Mouse (Mus musculus): Measurements from ENCODE around the gene Aldh4a1.

Aldh4a1 gene

GRCm38 (mm10) chr4:139661897-139662296 is 39.2 kb downstream of the Aldh4a1 start:
- in situ Hi-C loops (cut with MboI, MseI), result no loop called here

GRCm38 (mm10) chr4:139667632-139668031 is 45.0 kb downstream of the Aldh4a1 start:
- in situ Hi-C loops (cut with MboI, MseI), result no loop called here

DNA sequence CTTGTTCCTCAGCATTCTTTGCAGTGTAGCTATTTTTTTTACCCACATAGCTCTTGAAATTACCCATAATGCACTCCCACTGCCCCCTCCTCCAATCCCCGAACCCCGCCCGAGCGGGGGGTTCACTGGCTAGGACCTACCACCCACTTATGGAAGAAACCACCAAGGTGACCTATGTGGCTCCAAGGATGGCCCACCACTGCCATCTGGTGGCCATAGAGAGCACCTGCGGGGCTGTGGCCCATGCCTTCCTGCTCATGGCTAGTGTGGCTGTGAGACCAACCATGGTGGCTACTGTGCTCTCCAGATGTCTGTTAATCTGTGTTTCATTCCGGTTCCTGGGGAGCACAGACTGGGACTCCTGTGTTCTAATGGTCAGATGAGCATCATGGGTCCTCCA is 47.2 kb downstream of the Aldh4a1 start:
- in situ Hi-C loops (cut with MboI, MseI), result no loop called here

GRCm38 (mm10) chr4:139675696-139676095 is 53.0 kb downstream of the Aldh4a1 start:
- in situ Hi-C loops (cut with MboI, MseI), result no loop called here

DNA sequence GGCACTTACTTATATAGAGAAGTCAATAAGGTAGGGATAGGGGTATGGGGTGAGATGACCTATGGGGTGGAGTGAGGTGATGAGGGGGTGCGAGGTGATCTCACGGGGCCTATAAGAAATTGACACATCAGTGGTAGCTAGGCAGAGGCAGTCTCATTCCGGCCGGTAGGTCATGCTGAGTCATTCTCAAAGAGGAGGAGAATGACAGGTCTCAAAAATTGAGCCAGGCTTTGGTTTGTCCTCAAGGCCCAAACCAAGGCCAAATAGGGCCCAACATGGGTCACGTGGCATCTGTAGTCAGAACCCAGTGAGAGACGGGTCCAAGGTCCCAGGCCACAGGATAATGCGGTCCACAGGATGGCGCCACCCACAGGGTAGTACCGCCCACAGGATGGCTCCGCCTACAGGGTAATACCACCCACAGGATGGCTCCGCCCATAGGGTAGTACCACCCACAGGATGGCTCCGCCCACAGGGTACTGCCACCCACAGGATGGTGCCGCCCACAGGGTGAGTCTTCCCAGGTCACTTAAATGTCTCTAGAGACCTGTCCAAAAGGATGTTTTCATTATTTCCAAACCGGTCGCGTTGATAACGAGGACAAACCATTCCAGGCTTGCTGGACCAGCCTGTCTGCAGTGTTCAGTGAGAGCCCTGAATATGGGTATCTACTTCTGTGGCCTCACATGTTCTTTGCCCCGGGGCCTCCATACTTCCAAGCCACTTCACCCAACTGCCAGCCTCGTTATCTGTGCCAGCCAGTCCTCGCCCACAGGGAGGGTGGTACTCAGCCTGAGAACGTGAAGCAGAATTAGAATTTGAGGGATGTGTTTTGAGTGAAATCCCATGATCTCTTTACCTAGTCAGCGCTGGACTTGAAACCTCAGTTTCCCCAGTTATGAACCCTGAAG is 61.3 kb downstream of the Aldh4a1 start:
- in situ Hi-C loops (cut with MboI, MseI), result no loop called here

DNA sequence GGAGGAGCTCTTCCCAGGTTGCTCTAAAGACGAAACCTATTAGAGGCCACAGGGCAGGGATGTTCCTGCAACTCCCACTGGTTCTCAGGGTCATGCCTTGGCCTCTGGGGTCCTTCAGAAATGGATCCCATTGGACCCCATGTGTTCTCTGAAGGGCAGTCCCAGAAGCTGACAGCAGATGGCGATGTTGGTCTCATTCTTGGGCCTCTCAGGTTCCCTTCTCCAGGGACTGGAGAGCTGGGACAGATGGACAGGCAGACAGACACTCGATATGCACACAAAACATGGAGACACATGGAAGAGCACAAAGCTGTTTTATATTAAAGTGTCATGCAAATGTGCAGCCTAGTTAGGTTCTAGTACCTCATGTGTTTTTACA is 62.0 kb downstream of the Aldh4a1 start:
- in situ Hi-C loops (cut with MboI, MseI), result no loop called here

GRCm38 (mm10) chr4:139688058-139688457 is 65.4 kb downstream of the Aldh4a1 start:
- in situ Hi-C loops (cut with MboI, MseI), result no loop called here

GRCm38 (mm10) chr4:139689627-139690269 is 67.1 kb downstream of the Aldh4a1 start:
- in situ Hi-C loops (cut with MboI, MseI), result loop anchor here (10.0 kb wide), 1 partner anchor 165 kb away; no protein-coding TSS in a partner anchor

- in situ Hi-C loops (cut with MboI, MseI), result loop anchor here (10.0 kb wide), 1 partner anchor 161 kb away; no protein-coding TSS in a partner anchor
These were observed 70.6 kb downstream of the Aldh4a1 start for GRCm38 (mm10) chr4:139693315-139693714.

DNA sequence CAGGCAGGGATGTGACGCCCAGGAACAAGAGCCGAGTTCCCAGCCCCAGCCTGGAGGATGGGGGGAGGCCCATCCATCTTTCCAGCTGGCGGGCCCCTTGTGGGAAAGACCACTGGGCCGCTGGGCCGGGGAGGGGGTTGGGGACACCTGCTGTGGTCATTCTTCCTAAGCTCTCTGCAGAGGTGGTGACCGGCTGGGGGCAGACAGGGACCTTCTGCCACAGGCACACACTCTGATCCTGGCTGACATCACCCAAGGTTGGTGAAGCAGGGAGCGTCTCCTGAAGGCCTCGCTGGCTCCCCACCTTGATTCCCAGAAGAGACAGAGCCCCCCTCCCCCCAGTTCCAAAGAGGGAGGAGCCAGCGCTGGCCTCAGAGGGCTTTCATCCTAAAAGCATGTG is 75.1 kb downstream of the Aldh4a1 start:
- in situ Hi-C loops (cut with MboI, MseI), result loop anchor here (10.0 kb wide), 1 partner anchor 157 kb away; no protein-coding TSS in a partner anchor

DNA sequence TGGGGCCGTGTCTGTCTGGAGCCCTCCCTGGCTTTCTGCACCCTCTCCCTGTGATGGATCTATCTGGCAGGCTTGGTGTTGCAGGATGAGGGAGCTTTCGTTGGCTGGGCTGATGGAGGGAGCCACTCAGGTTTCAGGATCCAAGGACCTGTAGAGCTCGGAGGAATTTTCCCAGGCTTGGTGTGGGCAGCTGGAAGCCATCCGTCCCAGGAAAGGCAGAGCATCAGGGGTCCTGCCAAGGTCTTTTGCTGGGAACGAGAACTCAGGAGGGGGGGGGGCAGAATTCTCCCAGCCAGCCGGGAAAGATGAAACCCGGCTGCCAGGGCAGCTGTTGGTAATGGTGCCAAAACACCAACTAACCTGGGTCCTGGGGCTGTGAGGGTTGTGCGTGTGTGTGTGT is 75.9 kb downstream of the Aldh4a1 start:
- in situ Hi-C loops (cut with MboI, MseI), result loop anchor here (10.0 kb wide), 1 partner anchor 156 kb away; no protein-coding TSS in a partner anchor

All from T-helper 1 cell (primary cell).